Mouse (Mus musculus): ENCODE results near the gene Pgrmc1. TPM values are rescaled to one million over a fixed set of nuclear protein-coding genes. Genes with fewer than 3 reads are reported as not detected.
"Not testable (repeated sequence)": the region's sequence is repeated elsewhere in the genome, so short reads cannot be mapped to it uniquely, and the experiment has no call there.

Pgrmc1 gene
- polyA plus RNA-seq (2016; fragmentation: Nextera tagmentation; extraction: Ambion mirVana): 362 and 378 TPM in 2 replicates

- WGBS: 13% methylated on average over 42 of the region's 45 CpGs
- H3K4me3 ChIP-seq: peak within 1 kb of the TSS; percentile 69
- peaks cover 18% of the 10 kb centered on the region for H3K36me3 ChIP-seq
Measured at GRCm38 (mm10) chrX:36597707-36598389, at the start of gene Pgrmc1. TSS of gene Pgrmc1 (plus strand) at chrX:36598206.

DNA sequence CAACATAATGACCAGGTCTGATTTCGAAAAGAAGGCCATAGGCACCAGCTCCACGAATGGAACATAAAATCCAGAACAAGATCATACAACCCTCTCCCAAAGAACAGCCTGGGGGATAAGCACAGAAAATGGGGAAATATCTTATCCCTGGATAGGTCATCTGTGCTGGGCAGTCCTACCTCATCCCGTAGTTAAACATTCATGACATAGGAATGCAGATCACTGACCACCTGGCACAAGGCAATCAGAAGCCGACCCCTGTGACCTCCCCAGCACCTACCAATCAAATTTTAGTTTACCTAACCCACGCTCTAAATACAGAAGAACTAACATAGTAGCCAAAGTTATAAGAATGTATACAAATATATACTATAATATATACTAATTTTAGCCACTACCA, 49.2 kb upstream of the Pgrmc1 start:
- peaks cover 12% of the 10 kb centered on the region; the same call in 1 of the 2 replicates for H3K4me1 ChIP-seq
- WGBS: 72% methylated on average over 5 of the region's 5 CpGs
- no peak overlapping the region for H3K4me3 ChIP-seq
- H3K9me3 ChIP-seq (replicated peaks): no peaks in the 10 kb centered on the region
- no peak for DNase-seq (ENCODE audit: low spot score)
- H3K36me3 ChIP-seq: no peaks in the 10 kb centered on the region
- H3K27me3 ChIP-seq (ENCODE audit: low read depth, poor library complexity, severe bottlenecking): no peaks in the 10 kb centered on the region
- H3K27ac ChIP-seq: no peak overlapping the region

More at GRCm38 (mm10) chrX:36597707-36598389, at the start of gene Pgrmc1:
- Histone ChIP-seq H3K4me1 (peaks cover 4% of the 10 kb centered on the region; the same call in 1 of the 2 replicates), H3K27ac (peak within 1 kb of the TSS; percentile 94), H3K9me3 (replicated peaks) (no peaks in the 10 kb centered on the region), H3K27me3 (ENCODE audit: low read depth, poor library complexity, severe bottlenecking) (no peaks in the 10 kb centered on the region)
- peak; percentile 86 for DNase-seq (ENCODE audit: low spot score)

GRCm38 (mm10) chrX:36550906-36551305, 47.1 kb upstream of the Pgrmc1 start:
- Histone ChIP-seq H3K27me3 (ENCODE audit: low read depth, poor library complexity, severe bottlenecking) (no peaks in the 10 kb centered on the region), H3K36me3 (no peaks in the 10 kb centered on the region), H3K4me3 (no peak overlapping the region), H3K27ac (no peak overlapping the region), H3K9me3 (replicated peaks) (no peaks in the 10 kb centered on the region), H3K4me1 (peaks cover 12% of the 10 kb centered on the region; the same call in 1 of the 2 replicates)
- peak; percentile 35 for DNase-seq (ENCODE audit: low spot score)
- WGBS: 37% methylated on average over 5 of the region's 5 CpGs

GRCm38 (mm10) chrX:36551351-36551750, 46.7 kb upstream of the Pgrmc1 start:
- Histone ChIP-seq H3K4me1 (peaks cover 12% of the 10 kb centered on the region; the same call in 1 of the 2 replicates), H3K4me3 (no peak overlapping the region), H3K27me3 (ENCODE audit: low read depth, poor library complexity, severe bottlenecking) (no peaks in the 10 kb centered on the region), H3K9me3 (replicated peaks) (no peaks in the 10 kb centered on the region), H3K27ac (no peak overlapping the region; the same call in 1 of the 2 replicates), H3K36me3 (no peaks in the 10 kb centered on the region)
- WGBS: 50% methylated on average over 6 of the region's 6 CpGs
- DNase-seq (ENCODE audit: low spot score): no peak

- H3K9me3 ChIP-seq (replicated peaks): no peaks in the 10 kb centered on the region
- H3K4me3 ChIP-seq: no peak overlapping the region
- no peaks in the 10 kb centered on the region for H3K36me3 ChIP-seq
- WGBS: 30% methylated on average over 5 of the region's 5 CpGs
- peaks cover 12% of the 10 kb centered on the region; the same call in 1 of the 2 replicates for H3K4me1 ChIP-seq
- no peak overlapping the region; the same call in 1 of the 2 replicates for H3K27ac ChIP-seq
- peak; percentile 39 for DNase-seq (ENCODE audit: low spot score)
- no peaks in the 10 kb centered on the region for H3K27me3 ChIP-seq (ENCODE audit: low read depth, poor library complexity, severe bottlenecking)
Measured at GRCm38 (mm10) chrX:36552055-36552587, 45.9 kb upstream of the Pgrmc1 start.

GRCm38 (mm10) chrX:36552715-36553114, 45.3 kb upstream of the Pgrmc1 start:
- Histone ChIP-seq H3K9me3 (replicated peaks) (no peaks in the 10 kb centered on the region), H3K27ac (no peak overlapping the region), H3K27me3 (ENCODE audit: low read depth, poor library complexity, severe bottlenecking) (no peaks in the 10 kb centered on the region), H3K36me3 (no peaks in the 10 kb centered on the region), H3K4me1 (peaks cover 12% of the 10 kb centered on the region; the same call in 1 of the 2 replicates), H3K4me3 (no peak overlapping the region)
- WGBS: 81% methylated on average over 3 of the region's 3 CpGs
- no peak for DNase-seq (ENCODE audit: low spot score)

DNA sequence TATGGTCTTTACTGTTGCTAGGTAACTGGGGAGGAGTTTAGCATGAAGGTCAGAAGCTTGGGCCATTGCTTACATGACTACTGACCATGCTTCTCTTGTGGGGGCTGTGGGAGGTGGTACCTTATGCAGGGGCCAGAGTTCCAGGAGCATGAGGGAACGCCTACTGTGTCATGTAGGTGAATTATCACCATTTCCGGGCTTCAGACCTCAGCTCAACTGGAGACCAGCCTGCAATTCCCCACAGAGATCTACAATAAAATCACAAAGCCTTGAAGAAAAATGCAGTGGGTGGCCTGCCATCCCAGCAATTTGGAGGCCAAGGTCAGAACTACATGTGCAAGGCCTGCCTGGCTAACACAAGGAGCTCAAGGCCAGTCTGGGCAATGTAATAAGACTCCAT, 42.8 kb upstream of the Pgrmc1 start:
- 29% methylated on average over 2 of the region's 2 CpGs for WGBS

DNA sequence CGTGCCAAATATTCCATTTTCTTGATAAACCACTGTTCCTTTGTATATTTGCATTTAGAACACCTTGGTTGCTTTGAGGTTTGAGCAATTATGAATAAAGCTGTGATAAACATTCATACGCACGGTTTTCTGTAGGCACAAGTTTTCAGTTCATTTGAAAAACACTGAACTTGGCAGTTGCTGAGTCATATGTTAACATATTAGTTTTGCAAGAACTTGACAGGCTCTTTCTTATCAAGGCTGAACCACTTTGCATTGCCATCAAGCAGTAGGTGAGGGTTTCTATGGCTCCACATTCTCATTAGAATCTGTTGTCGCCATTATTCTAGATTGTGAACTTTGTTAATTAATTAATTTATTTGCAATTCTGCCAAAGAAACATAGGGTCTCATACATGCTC, 37.8 kb upstream of the Pgrmc1 start:
- Histone ChIP-seq H3K4me3 (no peak overlapping the region), H3K27me3 (ENCODE audit: low read depth, poor library complexity, severe bottlenecking) (no peaks in the 10 kb centered on the region), H3K36me3 (no peaks in the 10 kb centered on the region), H3K27ac (no peak overlapping the region), H3K9me3 (replicated peaks) (no peaks in the 10 kb centered on the region), H3K4me1 (no peaks in the 10 kb centered on the region)
- WGBS: 85% methylated on average over 4 of the region's 4 CpGs
- DNase-seq (ENCODE audit: low spot score): no peak

More for the DNA sequence above, 42.8 kb upstream of the Pgrmc1 start:
- not testable (repeated sequence) for H3K36me3 ChIP-seq; DNase-seq (ENCODE audit: low spot score); H3K4me3 ChIP-seq; H3K9me3 ChIP-seq (replicated peaks); H3K27me3 ChIP-seq (ENCODE audit: low read depth, poor library complexity, severe bottlenecking); H3K27ac ChIP-seq
- H3K4me1 ChIP-seq: peaks cover 12% of the 10 kb centered on the region; the same call in 1 of the 2 replicates

GRCm38 (mm10) chrX:36561650-36562049, 36.4 kb upstream of the Pgrmc1 start:
- DNase-seq (ENCODE audit: low spot score): peak; percentile 68
- no peaks in the 10 kb centered on the region for H3K36me3 ChIP-seq
- no peaks in the 10 kb centered on the region for H3K9me3 ChIP-seq (replicated peaks)
- no peak overlapping the region for H3K4me3 ChIP-seq
- no peaks in the 10 kb centered on the region for H3K27me3 ChIP-seq (ENCODE audit: low read depth, poor library complexity, severe bottlenecking)
- WGBS: 12% methylated on average over 7 of the region's 7 CpGs
- no peaks in the 10 kb centered on the region for H3K4me1 ChIP-seq
- no peak overlapping the region for H3K27ac ChIP-seq

GRCm38 (mm10) chrX:36562079-36562478, 35.9 kb upstream of the Pgrmc1 start:
- DNase-seq (ENCODE audit: low spot score): no peak
- Histone ChIP-seq H3K9me3 (replicated peaks) (no peaks in the 10 kb centered on the region), H3K27me3 (ENCODE audit: low read depth, poor library complexity, severe bottlenecking) (no peaks in the 10 kb centered on the region), H3K27ac (no peak overlapping the region), H3K36me3 (no peaks in the 10 kb centered on the region), H3K4me3 (no peak overlapping the region), H3K4me1 (no peaks in the 10 kb centered on the region)
- 46% methylated on average over 3 of the region's 3 CpGs for WGBS

GRCm38 (mm10) chrX:36586629-36587303, 11.2 kb upstream of the Pgrmc1 start:
- Histone ChIP-seq H3K9me3 (replicated peaks) (no peaks in the 10 kb centered on the region), H3K36me3 (no peaks in the 10 kb centered on the region), H3K27ac (no peak overlapping the region), H3K4me1 (no peaks in the 10 kb centered on the region), H3K4me3 (no peak overlapping the region), H3K27me3 (ENCODE audit: low read depth, poor library complexity, severe bottlenecking) (no peaks in the 10 kb centered on the region)
- WGBS: 43% methylated on average over 1 of the region's 1 CpGs
- DNase-seq (ENCODE audit: low spot score): no peak

DNA sequence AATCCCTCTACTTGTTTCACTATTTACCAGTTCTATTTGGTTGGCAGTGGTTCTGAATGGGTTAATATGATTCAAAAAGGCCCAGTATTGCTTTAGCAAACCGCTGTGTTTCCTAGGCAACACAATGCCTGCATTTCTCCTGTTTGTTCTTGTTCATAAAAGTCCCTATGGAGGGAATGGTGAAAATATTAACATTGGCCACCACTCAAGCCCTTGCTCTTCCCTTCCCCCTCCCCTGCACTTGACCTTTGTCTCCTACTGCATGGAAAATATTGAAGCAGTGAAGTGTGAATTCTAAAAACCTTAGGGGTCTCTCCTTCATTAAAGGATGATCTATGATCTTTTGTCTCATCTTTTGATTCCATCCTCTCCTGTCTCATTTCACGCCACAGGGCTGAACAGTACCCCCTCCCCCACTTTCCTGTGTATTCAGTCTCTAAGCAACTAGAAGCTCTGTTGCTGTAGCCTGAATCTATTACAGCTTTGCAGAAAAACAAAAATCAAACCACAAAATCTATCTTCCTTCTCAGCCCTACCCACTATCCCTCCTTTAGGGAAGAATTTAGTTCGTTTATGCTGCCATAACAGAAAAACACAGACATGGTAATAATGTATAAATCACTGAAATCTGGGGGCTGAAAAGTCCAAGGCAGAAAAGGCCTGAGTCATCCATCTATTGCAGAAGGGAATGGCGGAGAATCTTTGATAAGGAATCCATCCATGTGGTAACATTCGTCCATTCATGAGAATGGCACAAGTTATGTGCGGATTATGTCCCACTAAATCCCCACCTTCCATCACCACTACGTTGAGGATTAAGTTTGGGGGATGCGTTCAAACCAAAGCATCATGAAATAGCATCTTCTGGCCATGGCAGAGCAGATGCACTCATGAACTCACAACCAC, 10.4 kb upstream of the Pgrmc1 start:
- Histone ChIP-seq H3K36me3 (no peaks in the 10 kb centered on the region), H3K27me3 (ENCODE audit: low read depth, poor library complexity, severe bottlenecking) (no peaks in the 10 kb centered on the region), H3K4me1 (no peaks in the 10 kb centered on the region), H3K9me3 (replicated peaks) (no peaks in the 10 kb centered on the region), H3K27ac (no peak overlapping the region), H3K4me3 (no peak overlapping the region)
- DNase-seq (ENCODE audit: low spot score): no peak
- 79% methylated on average over 8 of the region's 8 CpGs for WGBS
